Mouse (Mus musculus) CH12.LX (cell line): ENCODE measurements around the gene Shisa7. TPM values are rescaled to one million over a fixed set of nuclear protein-coding genes. Genes with fewer than 3 reads are reported as not detected.

Experiments used
- DNase-seq: peaks from one replicate; pipeline ENCODE4 v3.0.0-alpha.2; 2013; ENCODE audit errors: extremely low read depth
- H3K27ac ChIP-seq: 2 replicates; pipeline ENCODE4 v1.5.1; 2012; ENCODE audit warnings: low read depth, mild to moderate bottlenecking, control low read depth, moderate library complexity; ENCODE audit not compliant: insufficient read depth
- H3K27me3 ChIP-seq: replicated peaks from 2 replicates; pipeline ENCODE3; 2012; ENCODE audit warnings: inconsistent platforms
- H3K36me3 ChIP-seq, 2 experiments: replicated peaks in 1 of 2; 2 replicates each; pipeline versions ENCODE3 to v1.6.1; 2012; ENCODE audit warnings: inconsistent platforms in 1 of 2, low read length in 1 of 2, mild to moderate bottlenecking in 1 of 2, mixed read lengths in 1 of 2, moderate library complexity in 1 of 2; ENCODE audit not compliant: control insufficient read depth in 1 of 2, insufficient read depth in 1 of 2
- H3K4me1 ChIP-seq, 2 experiments: 2 replicates each; pipeline ENCODE4 v1.6.1; 2012; ENCODE audit warnings: inconsistent platforms in 1 of 2, moderate library complexity in 1 of 2; ENCODE audit not compliant: insufficient read depth in 2 of 2, control insufficient read depth in 1 of 2
- H3K4me2 ChIP-seq: 2 replicates; pipeline ENCODE4 v1.6.1; 2012; ENCODE audit warnings: low read depth, mild to moderate bottlenecking, control low read depth; ENCODE audit not compliant: poor library complexity, insufficient read depth, severe bottlenecking
- H3K4me3 ChIP-seq, 3 experiments: fragments of 150-350 bp in 1 of 3; sonication (generic) in 1 of 3; replicated peaks in 1 of 3; 2 replicates each; pipeline versions ENCODE3 to v1.5.1; 2011 to 2012; ENCODE audit warnings: low read depth in 2 of 3, low read length in 2 of 3, mild to moderate bottlenecking in 2 of 3, moderate library complexity in 2 of 3, control low read depth in 1 of 3, improper control_type of control experiment in 1 of 3, inconsistent platforms in 1 of 3, mixed read lengths in 1 of 3; ENCODE audit not compliant: poor library complexity in 1 of 3
- H3K79me2 ChIP-seq: replicated peaks from 2 replicates; pipeline ENCODE4 v1.6.1; 2012; ENCODE audit warnings: mild to moderate bottlenecking, moderate library complexity; ENCODE audit not compliant: control insufficient read depth, poor library complexity, insufficient read depth, severe bottlenecking; ENCODE audit errors: extremely low read depth
- H3K9ac ChIP-seq: 2 replicates; pipeline ENCODE4 v1.6.1; 2012; ENCODE audit warnings: low read depth, mild to moderate bottlenecking, control low read depth, moderate library complexity; ENCODE audit not compliant: insufficient read depth
- H3K9me3 ChIP-seq: replicated peaks from 2 replicates; pipeline ENCODE3; 2012; ENCODE audit warnings: low read length, inconsistent platforms, mixed read lengths
- CHD1 ChIP-seq: IDR thresholded peaks from 2 replicates; pipeline ENCODE4 v1.6.1; 2012; ENCODE audit warnings: low read depth, low read length, improper control_type of control experiment, inconsistent platforms
- CHD2 ChIP-seq: IDR thresholded peaks from 2 replicates; pipeline ENCODE4 v1.6.1; 2011; ENCODE audit warnings: low read length, improper control_type of control experiment
- CTCF ChIP-seq, 2 experiments: IDR thresholded peaks in 1 of 2; conservative IDR thresholded peaks in 1 of 2; 2 replicates each; pipeline ENCODE4 v1.5.1; 2011 to 2012; ENCODE audit warnings: low read depth in 2 of 2, low read length in 2 of 2, improper control_type of control experiment in 1 of 2, inconsistent platforms in 1 of 2, mild to moderate bottlenecking in 1 of 2, moderate library complexity in 1 of 2
- E2F4 ChIP-seq: IDR thresholded peaks from 2 replicates; pipeline ENCODE4 v1.6.1; 2011; ENCODE audit warnings: low read depth, low read length, improper control_type of control experiment; ENCODE audit not compliant: insufficient replicate concordance
- ETS1 ChIP-seq: conservative IDR thresholded peaks from 2 replicates; pipeline ENCODE4 v1.6.1; 2012; ENCODE audit warnings: low read depth, mild to moderate bottlenecking, inconsistent platforms, low read length, improper control_type of control experiment, moderate library complexity
- MAX ChIP-seq: IDR thresholded peaks from 2 replicates; pipeline ENCODE4 v1.6.1; 2011; ENCODE audit warnings: low read length, improper control_type of control experiment
- MYC ChIP-seq: IDR thresholded peaks from 2 replicates; pipeline ENCODE4 v1.6.1; 2011; ENCODE audit warnings: low read depth, mild to moderate bottlenecking, improper control_type of control experiment, low read length
- NRF1 ChIP-seq: IDR thresholded peaks from 2 replicates; pipeline ENCODE4 v1.6.1; 2014; ENCODE audit warnings: low read depth, mild to moderate bottlenecking, inconsistent platforms, low read length, improper control_type of control experiment, moderate library complexity
- RAD21 ChIP-seq: IDR thresholded peaks from 2 replicates; pipeline ENCODE4 v1.6.1; 2011; ENCODE audit warnings: low read depth, mild to moderate bottlenecking, low read length, improper control_type of control experiment, moderate library complexity
- SMC3 ChIP-seq: IDR thresholded peaks from 2 replicates; pipeline ENCODE4 v1.6.1; 2011; ENCODE audit warnings: low read depth, low read length, improper control_type of control experiment
- TBP ChIP-seq: conservative IDR thresholded peaks from 2 replicates; pipeline ENCODE4 v1.6.1; 2011; ENCODE audit warnings: low read depth, low read length, improper control_type of control experiment
- TCF12 ChIP-seq: IDR thresholded peaks from 2 replicates; pipeline ENCODE4 v1.6.1; 2014; ENCODE audit warnings: low read depth, mild to moderate bottlenecking, inconsistent platforms, low read length, improper control_type of control experiment
- UBTF ChIP-seq: IDR thresholded peaks from 2 replicates; pipeline ENCODE4 v1.6.1; 2012; ENCODE audit warnings: low read depth, mild to moderate bottlenecking, inconsistent platforms, low read length, improper control_type of control experiment, moderate library complexity
- USF2 ChIP-seq: conservative IDR thresholded peaks from 2 replicates; pipeline ENCODE4 v1.6.1; 2011; ENCODE audit warnings: low read depth, low read length, improper control_type of control experiment
- ZKSCAN1 ChIP-seq: IDR thresholded peaks from 2 replicates; pipeline ENCODE4 v1.6.1; 2012; ENCODE audit warnings: low read depth, inconsistent platforms, low read length, improper control_type of control experiment, borderline replicate concordance
- ZMIZ1 ChIP-seq: IDR thresholded peaks from 2 replicates; pipeline ENCODE4 v1.6.1; 2012; ENCODE audit warnings: low read depth, mild to moderate bottlenecking, inconsistent platforms, low read length, improper control_type of control experiment
- ZNF384 ChIP-seq: IDR thresholded peaks from 2 replicates; pipeline ENCODE4 v1.6.1; 2012; ENCODE audit warnings: low read depth, low read length, improper control_type of control experiment, inconsistent platforms
- dilution Hi-C: fragments of 300-500 bp; cut with MboI; formaldehyde crosslinking; loops from 2 replicates; pipeline ENCODE4 v1.14.3; 2020; ENCODE audit warnings: low sequenced_read_pairs; ENCODE audit not compliant: extremely low pct_unique_long_range_greater_than_20kb, extremely low pct_ligation_motif_present
- in situ Hi-C: fragments of 300-500 bp; cut with MboI; formaldehyde crosslinking; loops from 3 replicates; pipeline ENCODE4 v1.14.3; 2019; ENCODE audit warnings: low sequenced_read_pairs, low pct_ligation_motif_present, low pct_unique_long_range_greater_than_20kb, mixed read lengths
- polyA plus RNA-seq: library from polyadenylated mRNA; unstranded; fragments of >175 nt; gene quantifications from 2 replicates; pipeline ENCODE4 v1.2.1, GENCODE M21; 2012; ENCODE audit warnings: low read depth; ENCODE audit not compliant: insufficient read length
- total RNA-seq, 2 experiments: library from RNA; depleted of rRNA; stranded (reverse); fragments of 300-350 nt in 1 of 2; fragments of >200 nt in 1 of 2; gene quantifications; 2 replicates each; pipeline ENCODE4 v1.2.3; 2012 to 2014

Gene Shisa7
- total and polyA plus RNA-seq, 3 experiments: not detected

DNA sequence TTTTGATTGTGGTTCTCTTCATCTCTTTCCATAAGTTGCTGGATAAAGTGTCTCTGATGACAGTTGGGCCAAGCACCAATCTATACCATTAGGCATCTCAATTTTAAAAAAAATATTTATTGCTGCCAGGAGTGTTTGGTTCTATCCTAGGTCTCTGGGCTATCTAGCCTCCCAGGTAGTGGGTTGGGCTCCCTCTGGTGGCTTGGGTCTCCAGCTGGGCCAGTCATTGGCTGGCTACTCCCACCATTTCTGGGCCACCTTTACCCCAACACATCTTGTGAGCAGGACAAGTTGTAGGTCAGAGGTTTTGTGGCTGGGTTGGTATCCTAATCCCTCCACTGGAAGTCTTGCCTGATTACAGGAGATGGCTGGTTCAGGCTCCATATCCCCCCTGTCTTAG is 33.7 kb upstream of the Shisa7 start:
- dilution Hi-C loops: no loop called here
- peak overlapping the region; percentile 99 for H3K4me2 ChIP-seq
- TF ChIP-seq MAX: no peak
- no peak for TF ChIP-seq UBTF
- TF ChIP-seq ZKSCAN1: no peak
- TF ChIP-seq ZMIZ1: no peak
- peak; percentile 9 to 77; a peak in 2 of 4 replicates for TF ChIP-seq CTCF (conservative IDR thresholded peaks at IDR 0.05 in 1 of 2, IDR thresholded peaks at IDR 0.05 in 1 of 2; ENCODE audit: low read depth in 2 of 2, low read length in 2 of 2)
- TF ChIP-seq SMC3: peak; percentile 80
- TF ChIP-seq ZNF384: 0 out of 2 replicates have a peak, but pooled peaks have one; percentile 26
- peak; percentile 48 for TF ChIP-seq RAD21
- TF ChIP-seq, all 38 proteins: peak for 4
- Histone ChIP-seq H3K27me3 (no peaks in the 10 kb centered on the region), H3K9ac (no peak overlapping the region), H3K27ac (no peak overlapping the region), H3K9me3 (peaks cover 3% of the 10 kb centered on the region), H3K4me3 (no peak overlapping the region), H3K79me2 (no peaks in the 10 kb centered on the region), H3K36me3 (peaks cover 0 to 9% of the 10 kb centered on the region in 2 experiments), H3K4me1 (peaks cover 6 to 14% of the 10 kb centered on the region in 2 experiments)
- DNase-seq: peak; percentile 42
- in situ Hi-C loops: no loop called here

DNA sequence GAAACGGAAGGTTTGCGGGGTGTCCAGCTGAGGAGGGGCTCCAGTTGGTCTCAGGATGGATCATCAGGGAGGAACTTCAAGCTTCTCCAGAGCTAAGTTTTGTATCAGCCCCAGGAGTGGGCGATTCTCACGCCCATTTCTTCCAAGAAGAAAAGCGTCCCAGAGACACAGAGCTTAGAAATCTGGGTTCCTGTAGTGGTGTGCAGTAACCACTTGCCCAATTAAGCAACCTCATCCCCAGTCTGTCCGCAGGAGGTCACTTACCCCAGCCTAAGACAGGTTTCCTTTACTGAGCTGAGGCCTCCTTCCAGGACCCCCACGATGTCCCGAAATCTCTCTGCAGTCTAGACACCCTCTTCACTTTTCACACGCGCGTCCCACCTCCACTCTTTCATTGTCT is 32.7 kb upstream of the Shisa7 start:
- Histone ChIP-seq H3K27ac (no peak overlapping the region), H3K9me3 (peaks cover 3% of the 10 kb centered on the region), H3K4me3 (peak overlapping the region; percentile 66 to 85 (median 78)), H3K79me2 (no peaks in the 10 kb centered on the region), H3K4me2 (peak overlapping the region; percentile 99), H3K36me3 (peaks cover 0 to 5% of the 10 kb centered on the region in 2 experiments), H3K27me3 (no peaks in the 10 kb centered on the region), H3K4me1 (peaks cover 6 to 14% of the 10 kb centered on the region in 2 experiments), H3K9ac (peak overlapping the region; percentile 73)
- no peak for DNase-seq
- dilution Hi-C loops: no loop called here
- TF ChIP-seq ETS1: no peak
- TF ChIP-seq SMC3: no peak
- no peak for TF ChIP-seq TBP
- TF ChIP-seq USF2: no peak
- TF ChIP-seq TCF12: no peak
- TF ChIP-seq E2F4: no peak
- no peak; the same call in 1 of the 2 replicates for TF ChIP-seq MYC
- no peak for TF ChIP-seq NRF1
- TF ChIP-seq ZKSCAN1: no peak
- TF ChIP-seq CHD2: no peak
- TF ChIP-seq ZNF384: no peak
- TF ChIP-seq CHD1: no peak
- in situ Hi-C loops: no loop called here
